8 mouse cellular contexts compared by ENCODE assay signal in genomic region chr5:22327170-22327569, GRCm38 (mm10). TPM values are rescaled to one million over a fixed set of nuclear protein-coding genes. Genes with fewer than 3 reads are reported as not detected.
DNase-seq lines count a peak whose midpoint lies in the region; ATAC-seq and TF ChIP-seq lines count a peak whose summit lies in the region.

No protein-coding gene starts in this region.

- no peak overlapping the region for H3K27ac ChIP-seq in forebrain, embryonic 10.5 days
- H3K27ac ChIP-seq in forebrain, embryonic 12.5 days: no peak overlapping the region
- no peak overlapping the region for H3K27ac ChIP-seq in midbrain, embryonic 11.5 days (ENCODE audit: low read depth, low read length)
- no peak overlapping the region for H3K27ac ChIP-seq in midbrain, embryonic 14.5 days (replicated peaks; ENCODE audit: low read depth, low read length)
- no peak overlapping the region for H3K27ac ChIP-seq in liver, embryonic 14.5 days

- no peak for ATAC-seq in forebrain, embryonic 12.5 days (ENCODE audit: low FRiP score)
- ATAC-seq in midbrain, embryonic 11.5 days (ENCODE audit: low FRiP score): no peak
- no peak for ATAC-seq in midbrain, embryonic 14.5 days (ENCODE audit: low FRiP score, low TSS enrichment)
- ATAC-seq in liver, embryonic 14.5 days (ENCODE audit: insufficient read depth): no peak

- H3K9me3 ChIP-seq in forebrain, embryonic 10.5 days: no peaks in the 10 kb centered on the region
- H3K9me3 ChIP-seq in forebrain, embryonic 12.5 days: no peaks in the 10 kb centered on the region
- no peaks in the 10 kb centered on the region; the same call in 1 of the 2 replicates for H3K9me3 ChIP-seq in midbrain, embryonic 11.5 days (ENCODE audit: control insufficient read depth, low read length)
- H3K9me3 ChIP-seq in midbrain, embryonic 14.5 days (ENCODE audit: control insufficient read depth, low read length): no peaks in the 10 kb centered on the region
- no peaks in the 10 kb centered on the region for H3K9me3 ChIP-seq in liver, embryonic 14.5 days (ENCODE audit: control insufficient read depth, low read length)

- H3K9ac ChIP-seq in forebrain, embryonic 12.5 days: no peak overlapping the region
- H3K9ac ChIP-seq in midbrain, embryonic 11.5 days (ENCODE audit: low read length): no peak overlapping the region
- H3K9ac ChIP-seq in midbrain, embryonic 14.5 days (replicated peaks; ENCODE audit: low read length): no peak overlapping the region
- no peak overlapping the region for H3K9ac ChIP-seq in liver, embryonic 14.5 days (replicated peaks)

- no peak for TF ChIP-seq EP300 in liver, embryonic 14.5 days (IDR thresholded peaks at IDR 0.05; ENCODE audit: low read depth)

- H3K27me3 ChIP-seq in forebrain, embryonic 10.5 days (ENCODE audit: poor library complexity, severe bottlenecking): no peaks in the 10 kb centered on the region
- no peaks in the 10 kb centered on the region; the same call in 1 of the 2 replicates for H3K27me3 ChIP-seq in forebrain, embryonic 12.5 days
- no peaks in the 10 kb centered on the region for H3K27me3 ChIP-seq in midbrain, embryonic 11.5 days (ENCODE audit: control insufficient read depth, insufficient read depth, low read length)
- no peaks in the 10 kb centered on the region for H3K27me3 ChIP-seq in midbrain, embryonic 14.5 days (ENCODE audit: control insufficient read depth, insufficient read depth, low read length)
- no peaks in the 10 kb centered on the region for H3K27me3 ChIP-seq in liver, embryonic 14.5 days (ENCODE audit: control insufficient read depth, insufficient read depth, low read length)

- TF ChIP-seq POLR2A in brain, embryonic 14.5 days (IDR thresholded peaks at IDR 0.05; ENCODE audit: borderline replicate concordance, extremely low read depth, insufficient read depth, insufficient read length, poor library complexity, severe bottlenecking): no peak

- no peak overlapping the region for H3K4me2 ChIP-seq in forebrain, embryonic 12.5 days
- no peak overlapping the region for H3K4me2 ChIP-seq in midbrain, embryonic 11.5 days
- no peak overlapping the region for H3K4me2 ChIP-seq in midbrain, embryonic 14.5 days (ENCODE audit: low read length)
- H3K4me2 ChIP-seq in liver, embryonic 14.5 days (ENCODE audit: low read depth): no peak overlapping the region

- no peaks in the 10 kb centered on the region for H3K4me1 ChIP-seq in forebrain, embryonic 10.5 days
- no peaks in the 10 kb centered on the region for H3K4me1 ChIP-seq in forebrain, embryonic 12.5 days
- H3K4me1 ChIP-seq in midbrain, embryonic 11.5 days (ENCODE audit: control insufficient read depth, insufficient read depth, low read length): no peaks in the 10 kb centered on the region
- 0 out of 2 replicates have a peak, but pooled peaks cover 2% of the 10 kb centered on the region for H3K4me1 ChIP-seq in midbrain, embryonic 14.5 days (ENCODE audit: control insufficient read depth, insufficient read depth, low read length)
- H3K4me1 ChIP-seq in liver, embryonic 14.5 days (replicated peaks; ENCODE audit: control insufficient read depth in 2 of 2, insufficient read depth in 2 of 2, low read length in 1 of 2): peaks cover 5 to 6% of the 10 kb centered on the region in 2 experiments; a peak in 3 of 4 replicates

- WGBS in forebrain, embryonic 10.5 days: 80% methylated on average over 3 of the region's 3 CpGs
- 88% methylated on average over 3 of the region's 3 CpGs for WGBS in forebrain, embryonic 12.5 days
- 87% methylated on average over 3 of the region's 3 CpGs for WGBS in midbrain, embryonic 11.5 days
- WGBS in midbrain, embryonic 14.5 days: 86% methylated on average over 3 of the region's 3 CpGs
- 69% methylated on average over 3 of the region's 3 CpGs for WGBS in liver, embryonic 14.5 days (ENCODE audit: insufficient replicate concordance)

- no peaks in the 10 kb centered on the region for H3K36me3 ChIP-seq in forebrain, embryonic 10.5 days (replicated peaks)
- no peaks in the 10 kb centered on the region for H3K36me3 ChIP-seq in forebrain, embryonic 12.5 days (replicated peaks)
- no peaks in the 10 kb centered on the region for H3K36me3 ChIP-seq in midbrain, embryonic 11.5 days (ENCODE audit: control insufficient read depth, insufficient read depth, low read length)
- no peaks in the 10 kb centered on the region for H3K36me3 ChIP-seq in midbrain, embryonic 14.5 days (ENCODE audit: control insufficient read depth, insufficient read depth, low read length)
- no peaks in the 10 kb centered on the region for H3K36me3 ChIP-seq in liver, embryonic 14.5 days (replicated peaks; ENCODE audit: control insufficient read depth, insufficient read depth, low read depth)

- H3K4me3 ChIP-seq in forebrain, embryonic 10.5 days: no peak overlapping the region
- H3K4me3 ChIP-seq in forebrain, embryonic 12.5 days (replicated peaks): no peak overlapping the region
- no peak overlapping the region for H3K4me3 ChIP-seq in midbrain, embryonic 11.5 days (ENCODE audit: low read depth, low read length)
- no peak overlapping the region for H3K4me3 ChIP-seq in midbrain, embryonic 14.5 days (replicated peaks; ENCODE audit: low read depth, low read length)
- H3K4me3 ChIP-seq in liver, embryonic 14.5 days (ENCODE audit: insufficient read depth in 1 of 2, low read depth in 2 of 2, low read length in 2 of 2): no peak overlapping the region

- TF ChIP-seq CTCF in brain, embryonic 14.5 days (IDR thresholded peaks at IDR 0.05; ENCODE audit: borderline replicate concordance, extremely low read depth, insufficient read depth, insufficient read length): peak; percentile 58; the same call in 1 of the 2 replicates
- TF ChIP-seq CTCF in liver, embryonic 14.5 days (IDR thresholded peaks at IDR 0.05; ENCODE audit: low read depth): peak; percentile 88

- DNase-seq in forebrain, embryonic 10.5 days (ENCODE audit: extremely low spot score, low spot score): peak; percentile 43
- DNase-seq in midbrain, embryonic 11.5 days (ENCODE audit: low spot score, missing footprints): peak; percentile 91
- DNase-seq in midbrain, embryonic 14.5 days: no peak
- no peak for DNase-seq in brain, embryonic 14.5 days (ENCODE audit: low read depth)
- no peak for DNase-seq in liver, embryonic 14.5 days (ENCODE audit: low read depth in 3 of 3, low spot score in 3 of 3)
- DNase-seq in thymus, postnatal 36 days: peak; percentile 6 to 15
- DNase-seq in natural killer cell, adult 2 months (ENCODE audit: low spot score in 2 of 2): no peak

RNA-seq across cellular contexts. Expression of gene Reln, which starts 17.3 kb away (rescaled TPM):
- polyA plus RNA-seq in forebrain, embryonic 10.5 days (2016; fragmentation: Nextera tagmentation; extraction: Ambion mirVana): 2.6 and 2.7 TPM in 2 replicates
- polyA plus RNA-seq in forebrain, embryonic 12.5 days (2016; fragmentation: Nextera tagmentation; extraction: Ambion mirVana): 24.8 and 26.9 TPM in 2 replicates
- polyA plus RNA-seq in midbrain, embryonic 11.5 days (2014; fragmentation: Nextera tagmentation; extraction: Ambion mirVana): 9.8 and 10.1 TPM in 2 replicates
- polyA plus RNA-seq in midbrain, embryonic 14.5 days (2014; fragmentation: Nextera tagmentation; extraction: Ambion mirVana): 72.4 and 73.2 TPM in 2 replicates
- polyA plus RNA-seq in brain, embryonic 14.5 days (2012; rRNA removed): 113 and 127 TPM in 2 replicates
- polyA plus RNA-seq in liver, embryonic 14.5 days (2012; rRNA removed): 25.4 and 38.7 TPM in 2 replicates
- 25.7 and 27.4 TPM in 2 replicates for polyA plus RNA-seq in liver, embryonic 14.5 days (2014; fragmentation: Nextera tagmentation; extraction: Ambion mirVana)

Comparison
In these comparisons a context has a peak if more than half of its experiments do, and no peak if none do; other contexts are left out.
1. DNase-seq: peak in forebrain, embryonic 10.5 days (single experiment), midbrain, embryonic 11.5 days (single experiment) and thymus, postnatal 36 days (2 of 2); none in midbrain, embryonic 14.5 days (single experiment), brain, embryonic 14.5 days (single experiment), liver, embryonic 14.5 days (0 of 3) and natural killer cell, adult 2 months (0 of 2).